Mouse (Mus musculus) ES-CJ7 (cell line): ENCODE data around the gene Ap3d1.

Experiments
- DNase-seq: peaks from one replicate; pipeline ENCODE4 v3.0.0; 2011; ENCODE audit warnings: low read depth, low spot score

The Ap3d1 gene

GRCm38 (mm10) chr10:80757717-80758116 lies 15.7 kb upstream of the Ap3d1 start:
- DNase-seq = peak; percentile 65

- no peak for DNase-seq
Measured at GRCm38 (mm10) chr10:80756967-80757366, 14.9 kb upstream of the Ap3d1 start.

GRCm38 (mm10) chr10:80756509-80756908 lies 14.4 kb upstream of the Ap3d1 start:
- no peak for DNase-seq

DNA sequence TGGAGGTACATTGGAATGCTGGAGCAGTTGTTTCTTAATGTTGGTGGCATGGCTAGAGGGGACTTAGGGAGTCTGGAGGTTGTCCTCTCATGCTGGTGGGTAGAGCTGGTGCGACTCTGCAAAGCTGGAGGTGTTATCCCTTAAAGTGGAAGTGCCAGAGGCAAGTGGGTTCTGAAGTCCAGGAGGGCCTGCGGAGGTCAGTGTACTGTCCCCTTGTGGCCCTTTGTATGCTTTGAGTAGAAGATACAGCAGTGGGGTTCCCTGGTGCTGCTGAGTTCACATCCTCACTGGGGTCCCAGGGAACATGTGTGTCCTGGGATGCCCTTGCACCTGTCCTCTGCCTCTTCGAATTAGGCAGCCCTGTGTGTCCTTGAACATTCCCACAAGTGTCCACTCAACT lies 14.0 kb upstream of the Ap3d1 start:
- no peak for DNase-seq

DNA sequence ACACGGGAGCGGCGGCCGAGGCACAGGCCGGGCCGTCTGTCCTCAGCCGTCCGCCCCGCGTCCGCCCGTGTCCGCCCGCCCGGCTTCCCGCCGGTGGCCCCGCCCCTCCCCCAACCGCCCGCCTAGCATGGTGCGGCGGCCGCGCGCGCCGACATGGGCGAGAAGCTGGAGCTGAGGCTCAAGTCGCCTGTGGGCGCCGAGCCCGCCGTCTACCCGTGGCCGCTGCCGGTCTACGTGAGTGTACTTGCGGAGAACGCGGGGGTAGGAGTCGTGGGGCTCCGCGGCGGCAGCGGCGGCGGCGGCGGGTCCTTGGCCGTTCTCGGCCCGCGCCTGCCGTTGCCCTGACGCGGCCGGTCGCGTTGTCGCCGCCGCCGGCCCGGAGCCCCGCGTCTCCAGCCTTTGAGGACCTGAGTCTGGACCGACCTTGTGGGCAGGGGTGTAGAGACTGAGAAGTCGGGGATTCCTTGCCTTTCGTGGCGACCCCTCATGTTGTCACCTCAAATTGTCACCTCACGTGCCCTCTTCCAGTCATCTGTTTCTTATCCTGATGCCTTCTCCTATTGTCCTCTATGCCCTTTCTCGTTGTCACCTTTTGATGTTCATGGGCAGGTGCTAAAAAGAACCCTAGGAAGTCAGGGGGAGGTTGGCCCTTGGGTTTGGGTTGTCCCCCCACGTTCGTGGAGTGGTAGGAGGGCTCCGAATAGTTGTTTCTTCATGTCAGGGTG lies 13.4 kb upstream of the Ap3d1 start:
- DNase-seq = no peak

DNA sequence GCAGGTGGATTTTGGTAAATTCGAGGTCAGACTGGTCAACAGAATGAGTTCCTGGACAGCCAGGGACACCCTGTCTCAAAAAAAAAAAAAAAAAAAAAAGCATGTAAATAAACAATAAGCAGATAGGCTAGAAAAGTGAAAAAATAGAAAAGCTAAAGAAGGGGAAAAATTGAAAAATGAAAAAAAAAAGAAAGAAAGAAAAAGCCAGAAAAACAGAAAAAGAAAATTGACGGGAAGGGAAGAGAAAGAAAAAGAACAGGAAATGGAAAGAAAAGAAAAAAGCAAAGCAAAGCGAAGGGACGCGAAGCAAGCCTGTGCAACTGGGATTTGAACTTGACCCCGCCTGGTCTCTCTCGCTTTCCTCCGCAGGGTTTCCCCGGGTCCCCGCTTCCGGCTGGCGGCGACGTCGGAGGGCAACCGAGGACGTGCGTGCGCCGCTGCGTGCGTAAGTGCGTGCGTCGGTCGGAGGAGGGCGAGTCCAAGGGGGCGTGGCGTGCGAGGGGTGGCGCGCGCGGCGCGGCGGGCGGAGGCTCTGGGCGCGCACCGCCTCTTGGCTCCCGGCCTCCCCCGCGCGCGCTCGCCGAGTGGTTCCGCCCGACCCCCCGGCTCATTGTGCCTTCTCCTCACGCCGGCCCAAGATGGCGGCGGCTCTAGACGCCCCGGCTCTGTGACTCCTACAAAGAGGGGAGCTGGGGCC lies 12.7 kb upstream of the Ap3d1 start, which contains the start of gene Dot1l:
Gene Dot1l, plus strand, starts transcription at position 613 of the 697 bp plus-strand sequence.
- peak; percentile 98 for DNase-seq

DNA sequence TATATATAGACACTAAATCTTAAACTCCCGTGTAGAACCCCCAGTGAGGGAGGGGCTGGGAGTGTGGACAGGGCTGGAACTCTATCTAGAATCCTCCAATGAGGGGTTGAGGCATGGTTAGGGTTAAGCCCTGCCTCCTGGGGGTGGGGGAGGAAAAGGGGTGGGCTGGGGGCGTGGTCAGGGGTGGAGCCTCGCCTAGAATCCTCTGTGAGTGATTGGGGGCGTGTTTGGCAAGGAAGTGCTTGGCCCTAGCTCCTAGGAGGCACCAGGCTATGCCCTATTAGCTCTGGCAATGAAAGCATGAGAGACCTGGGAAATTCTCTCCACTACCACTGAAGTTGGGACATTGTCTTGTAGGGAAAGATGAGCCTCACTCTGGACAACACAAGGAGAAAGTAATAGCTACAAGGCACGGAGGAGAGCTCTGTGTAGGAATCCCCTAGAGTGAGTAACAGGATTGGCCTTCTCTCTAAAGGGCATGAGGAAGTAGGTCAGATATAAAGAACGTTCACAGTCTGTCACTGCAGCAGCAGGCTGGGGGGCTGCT lies 10.1 kb upstream of the Ap3d1 start:
- DNase-seq = peak; percentile 91

DNA sequence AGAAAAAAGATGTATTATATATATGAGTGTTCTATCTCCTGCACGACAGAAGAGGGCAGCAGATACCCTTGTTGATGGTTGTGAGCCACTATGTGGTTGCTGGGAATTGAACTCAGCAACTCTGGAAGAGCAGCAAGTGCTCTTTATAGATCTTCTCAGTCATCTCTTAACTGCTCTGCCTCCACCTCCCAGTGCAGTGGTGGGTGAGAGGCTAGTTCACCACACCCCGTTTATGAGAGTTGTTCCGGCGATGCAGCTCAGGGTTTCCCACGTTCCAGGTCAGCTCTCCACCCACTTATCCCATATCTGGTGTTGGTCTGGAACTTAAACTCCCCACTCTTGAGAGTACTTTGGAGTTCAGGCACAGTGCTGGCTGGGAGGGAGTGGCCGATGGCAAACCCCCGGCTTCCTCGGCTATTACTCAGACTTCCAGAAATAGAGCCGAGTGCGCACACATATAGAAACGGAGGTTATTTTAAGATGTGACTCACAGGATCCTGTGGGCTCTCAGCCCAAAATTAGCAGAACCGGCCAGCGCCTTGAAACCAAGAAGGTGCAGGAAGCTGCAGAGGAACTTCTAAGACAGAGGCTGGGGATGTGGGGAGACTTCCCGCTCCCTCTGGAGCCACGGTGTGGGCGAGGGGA lies 9.2 kb upstream of the Ap3d1 start:
- peak; percentile 76 for DNase-seq

DNA sequence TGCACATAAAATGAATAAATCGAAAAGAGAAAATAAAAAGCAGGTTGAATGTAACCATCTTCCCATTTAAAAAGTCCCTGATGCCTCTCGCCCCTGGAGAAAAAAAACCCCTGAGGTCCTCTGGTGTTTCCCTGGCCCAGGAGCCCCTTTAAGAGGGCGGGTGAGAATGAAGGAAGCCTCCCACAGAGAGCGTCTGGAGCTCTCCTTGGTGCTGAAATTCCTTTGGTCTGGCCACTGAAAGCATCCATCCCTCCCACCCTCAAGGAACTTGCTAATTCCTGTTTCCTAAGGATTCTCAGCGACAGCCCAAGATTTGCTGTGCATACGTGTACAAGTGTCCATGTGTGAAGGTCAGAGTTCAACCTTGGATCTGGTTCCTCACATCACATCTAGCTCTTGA lies 6.5 kb upstream of the Ap3d1 start:
- peak; percentile 83 for DNase-seq

- peak; percentile 82 for DNase-seq
Measured at GRCm38 (mm10) chr10:80747410-80747809, 5.3 kb upstream of the Ap3d1 start.

DNA sequence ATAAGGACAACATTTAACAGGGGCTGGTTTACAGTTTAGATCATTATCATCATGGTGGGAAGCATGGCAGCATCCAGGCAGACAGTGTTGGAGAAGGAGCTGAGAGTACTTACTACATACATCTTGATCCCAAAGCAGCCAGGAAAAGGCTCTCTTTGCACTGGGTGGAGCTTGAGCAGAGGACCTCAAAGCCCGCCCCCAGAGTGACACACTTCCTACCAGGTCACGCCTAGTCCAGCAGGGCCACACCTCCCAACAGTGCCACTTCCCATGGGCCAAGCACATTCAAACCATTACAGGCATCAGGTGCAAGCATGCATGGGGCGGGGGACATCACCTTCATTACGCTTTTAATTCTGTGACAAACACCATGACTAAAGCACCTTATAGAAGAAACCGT lies 2.2 kb upstream of the Ap3d1 start:
- DNase-seq = peak; percentile 84

DNA sequence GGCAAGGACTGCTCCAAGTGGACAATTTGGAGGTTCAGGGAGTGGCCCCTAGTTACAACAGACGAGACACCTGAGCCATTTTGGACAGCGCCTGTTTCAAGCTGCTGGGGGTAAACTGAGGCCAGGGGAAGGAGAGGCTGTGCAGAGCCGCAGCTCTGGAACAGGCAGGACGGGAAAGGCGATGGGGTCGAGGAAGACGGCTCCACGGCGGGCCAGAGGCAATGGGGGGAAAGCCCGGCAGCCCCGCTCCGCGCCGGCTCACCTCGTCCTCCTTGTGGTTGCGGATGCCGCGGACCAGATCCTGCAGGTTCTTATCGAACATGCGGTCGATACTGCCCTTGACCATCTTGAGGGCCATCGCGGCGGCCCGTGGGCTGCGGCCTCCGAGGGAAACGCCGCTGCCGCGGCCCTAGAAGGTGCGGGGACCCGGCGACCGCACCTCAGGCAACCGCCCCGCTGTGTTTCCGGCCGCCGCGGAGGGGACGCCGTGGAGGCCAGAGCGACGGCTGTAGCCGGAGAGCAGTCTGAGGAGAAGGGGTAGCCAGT lies 357 bp downstream of the Ap3d1 start:
- DNase-seq = no peak

- no peak for DNase-seq
Measured at GRCm38 (mm10) chr10:80741146-80741545, 918 bp downstream of the Ap3d1 start.

DNA sequence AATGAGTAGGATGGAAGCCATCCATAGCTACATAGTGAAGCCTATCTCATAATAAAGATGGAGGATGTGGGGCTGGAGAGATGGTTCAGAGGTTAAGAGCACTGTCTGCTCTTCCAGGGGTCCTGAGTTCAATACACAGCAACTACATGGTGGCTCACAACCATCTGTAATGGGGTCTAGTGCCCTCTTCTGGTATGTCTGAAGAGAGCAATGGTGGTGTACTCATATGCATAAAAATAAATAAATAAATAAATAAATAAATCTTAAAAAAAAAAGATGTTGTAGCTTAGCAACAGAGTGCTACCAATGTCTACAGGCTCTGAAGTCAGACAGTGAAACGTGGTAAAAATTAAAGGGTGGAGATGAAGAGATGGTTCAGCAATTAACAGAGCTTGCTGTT lies 3.4 kb downstream of the Ap3d1 start:
- DNase-seq = peak; percentile 40

DNA sequence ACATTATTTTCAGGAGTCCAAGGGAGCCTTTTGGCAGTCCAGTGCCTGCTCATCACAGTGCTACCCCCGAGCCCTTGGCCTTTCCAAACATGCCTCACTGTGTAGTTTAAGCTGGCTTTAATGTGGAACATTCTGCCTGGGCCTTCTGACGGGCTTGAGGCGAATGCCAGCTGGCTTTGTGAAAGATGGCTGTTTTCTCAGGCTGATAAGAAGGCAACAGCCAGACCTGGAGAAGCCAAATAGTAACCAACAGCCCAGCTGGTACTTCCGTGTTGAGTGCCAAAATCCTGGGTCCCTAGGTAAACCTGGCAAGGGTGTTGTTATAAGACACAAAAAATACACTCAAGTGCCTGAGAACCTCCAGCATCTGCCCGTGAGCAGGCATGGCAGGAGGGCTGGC lies 5.3 kb downstream of the Ap3d1 start:
- no peak for DNase-seq

DNA sequence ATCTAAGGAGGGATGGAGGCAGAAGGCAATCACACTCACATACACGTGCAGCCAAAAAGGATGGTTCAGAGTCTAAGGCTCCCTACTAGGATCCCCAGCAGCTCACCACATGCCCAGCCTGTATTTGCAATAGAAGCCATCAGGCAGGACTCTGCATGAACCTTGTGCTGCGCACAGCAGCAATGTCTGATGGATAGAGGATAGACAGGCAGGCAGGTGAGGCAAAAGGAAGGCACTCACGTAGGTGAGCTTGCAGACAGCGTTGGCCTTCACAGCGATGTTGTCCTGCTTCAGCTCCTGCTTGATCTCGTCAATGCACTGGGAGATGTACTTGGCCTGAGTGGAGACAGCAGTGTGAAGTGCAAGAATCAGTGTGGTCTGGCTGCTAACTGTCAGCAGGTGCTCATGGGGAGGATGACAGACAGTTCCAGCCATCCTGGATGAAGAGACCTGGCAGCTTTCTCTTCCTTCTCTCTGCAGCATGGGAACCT lies 9.4 kb downstream of the Ap3d1 start:
- no peak for DNase-seq

DNA sequence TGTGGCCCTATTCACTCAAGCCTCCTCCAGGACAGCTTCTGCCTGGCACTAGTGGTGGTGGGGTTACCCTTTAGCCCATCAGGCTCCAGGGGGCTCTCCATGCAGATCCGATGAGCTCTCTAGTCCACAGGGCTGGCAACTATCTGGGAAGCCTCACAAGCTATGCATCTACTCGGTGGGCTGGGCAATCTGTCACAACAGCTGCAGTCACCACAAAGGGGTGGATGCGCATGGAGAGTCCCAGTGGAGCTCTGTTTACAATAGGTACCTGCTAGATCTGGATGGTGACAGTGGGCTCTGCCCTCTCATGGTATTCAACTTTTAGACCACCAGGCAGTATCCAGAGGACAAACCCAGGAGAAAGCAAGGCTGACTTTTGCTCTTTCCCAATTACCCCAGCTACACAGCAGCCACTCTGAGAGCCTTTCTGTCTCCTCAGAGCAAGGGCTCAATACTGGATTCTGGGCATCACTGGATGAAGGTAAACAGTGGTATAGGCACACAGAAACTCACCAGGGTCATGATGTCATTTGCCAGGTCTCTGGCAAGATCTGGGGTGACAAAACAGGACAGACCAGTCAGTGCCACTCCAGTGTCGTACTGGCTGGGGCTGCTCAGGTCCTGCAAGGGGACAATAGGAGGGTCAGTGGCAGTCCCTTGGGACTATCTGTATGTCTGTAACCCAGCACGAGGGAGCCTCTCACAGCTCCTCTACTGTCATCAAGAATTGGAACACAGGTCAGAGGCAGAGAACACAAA lies 14.5 kb downstream of the Ap3d1 start:
- no peak for DNase-seq

GRCm38 (mm10) chr10:80717281-80717680 lies 24.8 kb downstream of the Ap3d1 start:
- no peak for DNase-seq

DNA sequence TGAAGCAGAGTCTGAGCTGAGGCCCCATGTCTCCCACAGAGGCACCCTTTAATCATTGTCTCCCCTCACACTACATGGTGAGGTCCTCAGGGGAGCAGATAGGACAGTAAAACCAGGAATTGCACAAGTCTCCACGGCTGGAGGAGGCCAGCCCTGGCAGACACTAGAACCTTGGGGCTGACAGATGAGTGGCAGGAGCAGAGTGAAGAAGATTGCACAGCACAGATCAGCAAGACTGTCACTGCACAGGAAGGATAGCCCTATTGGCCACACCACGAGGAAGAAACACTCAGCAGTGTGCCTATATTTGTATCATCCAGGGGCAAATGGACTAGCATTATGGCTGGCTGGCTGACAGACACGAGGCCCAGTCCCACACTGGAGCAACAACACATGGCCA lies 31.2 kb downstream of the Ap3d1 start:
- DNase-seq = no peak

- DNase-seq = no peak
Measured at GRCm38 (mm10) chr10:80705479-80705878, 36.6 kb downstream of the Ap3d1 start.

DNA sequence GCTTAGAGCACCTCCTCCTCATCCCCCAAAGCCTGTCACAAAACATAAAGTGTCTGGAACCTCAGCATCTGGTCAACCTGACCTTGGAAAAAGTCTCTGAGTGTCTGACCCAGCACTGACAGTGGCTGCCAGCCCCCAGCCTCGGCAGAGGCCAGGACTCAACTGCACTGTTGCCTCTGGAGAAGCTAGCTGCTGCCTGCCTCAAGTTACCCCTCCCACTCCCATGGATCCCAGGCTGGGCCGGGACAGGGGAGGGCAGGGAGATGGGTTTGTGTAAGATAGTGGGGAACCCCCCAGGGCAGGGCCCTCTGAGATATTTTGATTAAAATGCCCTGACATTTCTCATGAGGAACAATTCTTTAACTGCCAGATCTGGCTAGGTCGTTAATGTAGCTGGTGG lies 37.0 kb downstream of the Ap3d1 start:
- no peak for DNase-seq
